13 mouse cellular contexts compared by ENCODE assay signal in genomic region chr1:61297361-61297760, GRCm38 (mm10).
"Had no signal": no experiment of that assay in that cellular context is flagged by ENCODE, and none has a peak within 500 bp of the region (broad histone marks: within the 10 kb centered on the region; RNA-seq: fewer than 3 reads in every experiment).

No protein-coding gene starts in this region.

- H3K27ac ChIP-seq: kidney, postnatal 0 days; limb, embryonic 15.5 days; liver, embryonic 14.5 days; neural tube, embryonic 12.5 days had no signal

- H3K9ac ChIP-seq: limb, embryonic 15.5 days; liver, embryonic 14.5 days; liver, postnatal 0 days; lung, embryonic 14.5 days; midbrain, embryonic 15.5 days; neural tube, embryonic 12.5 days had no signal

- ATAC-seq: liver, postnatal 0 days had no signal

- H3K9me3 ChIP-seq: limb, embryonic 15.5 days; midbrain, embryonic 15.5 days; neural tube, embryonic 12.5 days had no signal

- DNase-seq: liver, postnatal 0 days; thymus, adult 18-20 months; thymus, postnatal 36 days had no signal

- H3K27me3 ChIP-seq: midbrain, embryonic 15.5 days had no signal

- H3K4me1 ChIP-seq: megakaryocyte, embryonic 14.5 days had no signal

- H3K4me2 ChIP-seq: limb, embryonic 15.5 days; liver, embryonic 11.5 days; lung, embryonic 14.5 days; midbrain, embryonic 11.5 days; midbrain, embryonic 15.5 days; neural tube, embryonic 12.5 days had no signal

- H3K36me3 ChIP-seq: limb, embryonic 15.5 days; midbrain, embryonic 15.5 days; neural tube, embryonic 12.5 days had no signal

- H3K4me3 ChIP-seq: layer of hippocampus, adult 2 months; limb, embryonic 15.5 days; megakaryocyte, embryonic 14.5 days; midbrain, embryonic 15.5 days; neural tube, embryonic 12.5 days had no signal
